Mouse (Mus musculus) spleen, adult 12 weeks (tissue): ENCODE measurements around the gene Mmp17.
"Not testable (repeated sequence)": the region's sequence is repeated elsewhere in the genome, so short reads cannot be mapped to it uniquely, and the experiment has no call there.

Source experiments
- DNase-seq: peaks from one replicate; pipeline ENCODE4 v3.0.0; 2022; ENCODE audit warnings: low spot score

Gene Mmp17

DNA sequence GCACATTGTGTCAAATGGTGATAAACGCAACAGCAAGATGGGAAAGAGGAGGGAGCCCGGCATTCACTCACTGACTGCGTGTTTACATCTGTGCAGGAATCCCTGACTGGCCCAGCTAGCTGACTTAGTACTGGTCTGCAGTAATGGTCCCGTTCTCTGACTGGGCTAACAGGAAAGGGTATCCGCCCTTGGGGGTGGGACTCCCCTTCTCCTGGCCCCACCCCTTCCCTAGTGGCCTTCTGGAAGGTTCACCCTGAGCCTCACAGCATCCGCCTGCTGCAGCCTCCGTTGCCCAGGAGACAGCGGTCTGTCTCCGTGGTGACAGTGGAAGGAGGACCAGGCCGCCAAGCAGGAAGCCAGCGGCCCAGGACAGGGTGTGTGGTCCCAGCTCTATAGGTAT lies 6.9 kb downstream of the Mmp17 start:
- DNase-seq: no peak

- peak; percentile 69 for DNase-seq
Measured at GRCm38 (mm10) chr5:129594116-129595114, 10.4 kb downstream of the Mmp17 start.

DNA sequence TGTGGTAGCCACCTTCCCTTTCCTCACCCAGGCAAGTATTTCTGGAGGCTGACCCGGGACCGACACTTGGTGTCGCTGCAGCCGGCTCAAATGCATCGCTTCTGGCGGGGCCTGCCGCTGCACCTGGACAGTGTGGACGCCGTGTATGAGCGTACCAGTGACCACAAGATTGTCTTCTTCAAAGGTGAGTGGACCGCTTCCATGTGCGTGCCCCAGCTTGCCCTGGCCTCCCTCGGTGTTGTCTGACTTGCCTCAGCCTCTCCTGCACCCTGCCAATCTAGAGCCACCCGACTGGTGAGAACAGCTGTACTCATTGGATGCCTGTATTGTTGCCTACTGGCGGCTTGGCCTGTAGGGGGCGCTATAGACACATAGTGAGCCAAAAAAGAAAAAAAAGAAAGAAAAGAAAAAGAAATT lies 18.1 kb downstream of the Mmp17 start:
- DNase-seq: no peak

DNA sequence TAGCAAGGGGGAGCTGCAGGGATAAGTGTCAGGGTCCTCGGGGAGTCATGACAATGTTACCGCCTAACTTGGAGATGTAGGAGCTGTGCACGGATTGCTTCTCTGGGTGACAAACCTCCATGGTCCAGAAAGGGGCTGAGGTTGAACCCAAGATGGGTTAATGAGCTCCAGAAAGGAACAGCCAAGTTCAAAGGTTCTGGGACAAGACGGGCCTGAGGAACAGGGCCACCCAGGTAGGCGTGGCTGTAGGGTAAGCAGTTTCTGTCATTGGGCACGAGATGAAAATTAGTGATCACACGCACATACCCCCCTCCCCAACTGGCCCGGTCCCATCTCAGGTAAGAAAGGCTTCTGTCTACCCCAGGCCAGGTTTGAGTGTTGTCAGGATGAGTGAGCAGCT lies 23.5 kb downstream of the Mmp17 start:
- DNase-seq: no peak

GRCm38 (mm10) chr5:129611060-129611459 lies 27.1 kb downstream of the Mmp17 start:
- DNase-seq: peak; percentile 8

DNA sequence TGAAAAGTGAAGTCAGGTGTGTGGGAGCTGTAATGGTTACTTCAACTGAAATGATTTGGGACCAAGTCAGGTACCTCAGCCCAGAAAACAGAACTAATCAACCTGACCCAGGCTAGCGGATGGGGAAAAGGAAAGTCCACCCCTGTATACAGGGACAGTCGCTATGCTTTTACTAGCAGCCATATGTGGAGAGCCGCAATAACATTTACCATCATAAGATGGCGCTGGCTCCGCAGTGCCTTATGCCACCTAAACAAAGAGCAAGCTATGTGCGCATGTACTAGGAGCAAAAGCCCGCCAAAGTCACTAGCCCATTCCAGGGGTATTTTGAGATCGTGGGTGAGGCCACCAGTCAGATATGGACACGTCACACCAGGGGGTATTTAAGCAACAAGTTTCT lies 36.6 kb downstream of the Mmp17 start:
- DNase-seq: not testable (repeated sequence)

DNA sequence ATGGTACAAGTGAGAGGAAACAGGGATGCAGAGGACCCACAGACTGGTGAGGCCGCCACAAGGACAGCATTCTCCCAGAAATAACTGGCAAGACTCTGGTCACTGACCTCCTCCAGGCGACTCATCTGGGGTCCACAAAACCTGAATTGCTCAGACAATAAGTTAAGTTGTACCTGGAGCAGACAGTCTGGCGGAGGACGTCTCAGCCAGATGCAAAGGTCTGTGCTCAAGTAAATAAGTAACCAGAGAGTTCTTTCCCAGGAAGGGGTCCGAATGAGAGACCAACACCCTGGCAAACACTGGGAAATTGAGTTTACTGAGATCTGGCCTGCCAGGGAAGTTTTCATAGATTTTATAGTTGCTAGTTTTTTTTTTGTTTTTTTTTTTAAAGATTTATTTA lies 37.4 kb downstream of the Mmp17 start:
- DNase-seq: no peak

DNA sequence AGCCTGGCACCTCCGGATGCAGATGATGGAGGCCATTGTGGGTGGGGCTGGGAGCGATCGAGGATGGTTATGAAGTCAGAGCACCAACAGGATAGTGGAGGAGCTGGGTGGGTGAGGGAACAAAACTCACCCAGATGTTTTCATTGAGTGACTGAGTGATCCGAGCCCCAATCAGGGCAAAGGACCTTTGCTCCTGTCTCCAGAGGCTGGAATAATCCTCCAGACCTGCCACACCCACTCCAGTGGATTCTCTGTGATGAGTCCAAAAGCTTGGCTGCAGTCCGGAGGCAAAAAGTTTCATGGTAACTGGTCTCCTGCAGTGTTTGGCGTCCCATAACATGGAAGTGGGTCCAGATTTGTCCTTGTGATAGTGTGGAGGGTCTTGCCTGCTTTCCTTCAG lies 42.1 kb downstream of the Mmp17 start:
- DNase-seq: no peak

- DNase-seq: not testable (repeated sequence)
Measured at GRCm38 (mm10) chr5:129626586-129626985, 42.6 kb downstream of the Mmp17 start.

GRCm38 (mm10) chr5:129632270-129633250 lies 48.6 kb downstream of the Mmp17 start:
- DNase-seq: not testable (repeated sequence)

DNA sequence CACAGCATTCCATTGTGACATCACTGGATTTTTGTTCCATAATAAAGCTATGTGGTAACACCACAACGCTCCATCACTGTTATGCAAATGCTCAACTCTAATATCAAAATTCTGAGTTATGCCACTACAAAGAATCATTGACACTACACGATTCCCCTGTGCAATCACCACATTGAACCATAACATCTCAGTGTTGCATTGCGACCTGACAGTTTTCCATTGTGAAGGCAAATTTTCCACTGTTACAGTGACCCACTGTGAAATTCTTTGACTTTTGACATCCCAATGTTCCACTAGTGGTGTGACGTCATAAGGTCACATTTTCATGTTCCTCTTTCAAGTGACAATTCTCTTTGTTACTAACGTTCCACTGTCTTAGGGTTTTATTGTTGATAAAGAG lies 66.9 kb downstream of the Mmp17 start:
- no peak for DNase-seq

GRCm38 (mm10) chr5:129657016-129657415 lies 73.0 kb downstream of the Mmp17 start:
- no peak for DNase-seq

DNA sequence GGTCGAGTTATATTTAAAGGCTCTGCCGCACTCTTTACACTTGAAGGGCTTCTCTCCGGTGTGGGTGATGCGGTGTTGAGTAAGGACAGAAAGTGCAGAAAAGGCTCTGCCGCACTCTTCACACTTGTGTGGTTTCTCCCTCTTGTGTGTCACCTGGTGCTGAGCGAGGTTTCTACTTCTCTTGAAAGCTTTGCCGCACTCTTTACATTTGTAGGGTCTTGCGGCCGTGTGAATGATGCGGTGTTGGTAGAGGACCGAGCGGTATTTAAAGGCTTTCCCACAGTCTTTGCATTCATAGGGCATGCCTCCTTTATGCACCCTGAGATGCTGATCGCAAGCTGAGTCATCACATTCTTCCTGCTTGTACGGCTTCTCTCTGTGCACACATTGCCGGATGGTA lies 74.0 kb downstream of the Mmp17 start:
- no peak for DNase-seq
